Mouse (Mus musculus) stomach, postnatal 0 days (tissue): Measurements from ENCODE around the gene Mill2. TPM values are rescaled to one million over a fixed set of nuclear protein-coding genes. Genes with fewer than 3 reads are reported as not detected.
"Not testable (repeated sequence)": the region's sequence is repeated elsewhere in the genome, so short reads cannot be mapped to it uniquely, and the experiment has no call there.

Source experiments
- ATAC-seq: fragments of 200-750 bp; cut with Nextera tagmentation; 2 replicates; pipeline ENCODE4 v1.8.0; 2017; ENCODE audit not compliant: low FRiP score, low TSS enrichment
- DNase-seq: peaks from one replicate; pipeline ENCODE4 v3.0.0-alpha.2; 2016; ENCODE audit warnings: low spot score
- H3K27ac ChIP-seq: fragments of 300-500 bp; sonication (generic); replicated peaks from 2 replicates; pipeline ENCODE4 v1.5.1; 2014; ENCODE audit warnings: mild to moderate bottlenecking, control low read depth
- H3K27me3 ChIP-seq: fragments of 300-500 bp; sonication (generic); 2 replicates; pipeline ENCODE4 v1.6.1; 2014; ENCODE audit warnings: low read length; ENCODE audit not compliant: control insufficient read depth, insufficient read depth
- H3K36me3 ChIP-seq: fragments of 300-500 bp; sonication (generic); 2 replicates; pipeline ENCODE4 v1.6.1; 2014; ENCODE audit warnings: low read length, mixed read lengths; ENCODE audit not compliant: control insufficient read depth, insufficient read depth
- H3K4me1 ChIP-seq: fragments of 300-500 bp; sonication (generic); replicated peaks from 2 replicates; pipeline ENCODE4 v1.6.1; 2014; ENCODE audit warnings: antibody characterized with exemption; ENCODE audit not compliant: control insufficient read depth, insufficient read depth
- H3K4me2 ChIP-seq: fragments of 300-500 bp; sonication (generic); replicated peaks from 2 replicates; pipeline ENCODE4 v1.6.1; 2014; ENCODE audit warnings: low read depth, mild to moderate bottlenecking, control low read depth, moderate library complexity
- H3K4me3 ChIP-seq: fragments of 300-500 bp; sonication (generic); 2 replicates; pipeline ENCODE4 v1.5.1; 2014; ENCODE audit warnings: low read depth, low read length, control low read depth
- H3K9ac ChIP-seq: fragments of 300-500 bp; sonication (generic); 2 replicates; pipeline ENCODE4 v1.6.1; 2014; ENCODE audit warnings: mild to moderate bottlenecking, low read length, control low read depth, mixed read lengths
- H3K9me3 ChIP-seq: fragments of 300-500 bp; sonication (generic); 2 replicates; pipeline ENCODE4 v1.6.1; 2016; ENCODE audit warnings: low read length; ENCODE audit not compliant: control insufficient read depth
- CTCF ChIP-seq: IDR thresholded peaks from 2 replicates; pipeline ENCODE4 v1.5.1; 2016; ENCODE audit warnings: antibody characterized with exemption, low read depth, mild to moderate bottlenecking, moderate library complexity
- EP300 ChIP-seq: optimal IDR thresholded peaks from 2 replicates; pipeline ENCODE3; 2016; ENCODE audit warnings: antibody characterized with exemption
- WGBS: fragments of 180-500 bp; shearing (Covaris S2); extraction: QIAGEN DNeasy Blood & Tissue Kit; methylation state at CpG from one replicate; pipeline ENCODE4 v1.1.7; 2014; 5-methylcytosine and 5-hydroxymethylcytosine counted together
- polyA plus RNA-seq: library from polyadenylated mRNA; unstranded; fragments of >200 nt; fragmentation: Nextera tagmentation; extraction: Ambion mirVana; gene quantifications from 2 replicates; pipeline ENCODE4 v1.2.1, GENCODE M21; 2015

Mill2 gene
- polyA plus RNA-seq: 1.3 and 1.4 TPM in 2 replicates

GRCm38 (mm10) chr7:18839865-18840264 is at the start of gene Mill2:
Gene Mill2, plus strand, starts transcription at chr7:18839966.
- no peaks in the 10 kb centered on the region for H3K4me1 ChIP-seq
- H3K9ac ChIP-seq: peak within 1 kb of the TSS; percentile 76
- 1% methylated on average over 3 of the region's 3 CpGs for WGBS
- TF ChIP-seq EP300 (no peak), CTCF (no peak)
- peak within 1 kb of the TSS; percentile 50 for H3K4me3 ChIP-seq
- H3K27ac ChIP-seq: peak within 1 kb of the TSS; percentile 98
- no peak for DNase-seq
- peak; percentile 75 for ATAC-seq
- H3K27me3 ChIP-seq: no peaks in the 10 kb centered on the region
- no peaks in the 10 kb centered on the region for H3K36me3 ChIP-seq
- H3K9me3 ChIP-seq: no peaks in the 10 kb centered on the region
- peak within 1 kb of the TSS; percentile 77 for H3K4me2 ChIP-seq

GRCm38 (mm10) chr7:18790671-18791070 is 49.1 kb upstream of the Mill2 start:
- not testable (repeated sequence) for H3K9me3 ChIP-seq, DNase-seq, ATAC-seq, H3K36me3 ChIP-seq, H3K27ac ChIP-seq, H3K27me3 ChIP-seq, H3K4me1 ChIP-seq, H3K4me3 ChIP-seq, H3K4me2 ChIP-seq, H3K9ac ChIP-seq

- Histone ChIP-seq H3K36me3 (no peaks in the 10 kb centered on the region), H3K27ac (no peak within 1 kb of the TSS), H3K4me3 (no peak within 1 kb of the TSS), H3K9me3 (no peaks in the 10 kb centered on the region), H3K27me3 (no peaks in the 10 kb centered on the region), H3K9ac (no peak within 1 kb of the TSS), H3K4me2 (no peak within 1 kb of the TSS), H3K4me1 (no peaks in the 10 kb centered on the region)
- peak; percentile 5 for DNase-seq
- 81% methylated on average over 1 of the region's 1 CpGs for WGBS
- ATAC-seq: no peak
- TF ChIP-seq EP300 (no peak), CTCF (no peak)
Measured at GRCm38 (mm10) chr7:18798420-18798819, 41.3 kb upstream of the Mill2 start, which contains the start of gene Psg19. Gene Psg19, minus strand, starts transcription at chr7:18798520.

GRCm38 (mm10) chr7:18799129-18799528 is 40.6 kb upstream of the Mill2 start:
- H3K9me3 ChIP-seq: no peaks in the 10 kb centered on the region

GRCm38 (mm10) chr7:18803526-18803925 is 36.2 kb upstream of the Mill2 start:
- TF ChIP-seq EP300 (no peak), CTCF (no peak)
- no peak for ATAC-seq

More at GRCm38 (mm10) chr7:18799129-18799528, 40.6 kb upstream of the Mill2 start:
- Histone ChIP-seq H3K36me3 (no peaks in the 10 kb centered on the region), H3K4me1 (no peaks in the 10 kb centered on the region), H3K4me3 (no peak overlapping the region), H3K27me3 (no peaks in the 10 kb centered on the region), H3K27ac (no peak overlapping the region), H3K9ac (no peak overlapping the region), H3K4me2 (no peak overlapping the region)
- ATAC-seq (no peak), DNase-seq (peak; percentile 13)
- WGBS: 43% methylated on average over 3 of the region's 3 CpGs
- TF ChIP-seq CTCF (peak; percentile 55), EP300 (no peak)

GRCm38 (mm10) chr7:18818301-18818700 is 21.5 kb upstream of the Mill2 start:
- TF ChIP-seq EP300: no peak
- no peak for TF ChIP-seq CTCF
- H3K27ac ChIP-seq: no peak overlapping the region
- no peak overlapping the region for H3K4me3 ChIP-seq
- no peaks in the 10 kb centered on the region for H3K4me1 ChIP-seq
- DNase-seq: peak; percentile 4
- no peak overlapping the region for H3K4me2 ChIP-seq
- ATAC-seq: no peak
- no peaks in the 10 kb centered on the region for H3K27me3 ChIP-seq
- H3K9ac ChIP-seq: no peak overlapping the region
- H3K9me3 ChIP-seq: no peaks in the 10 kb centered on the region
- no peaks in the 10 kb centered on the region for H3K36me3 ChIP-seq
- 75% methylated on average over 9 of the region's 9 CpGs for WGBS

More at GRCm38 (mm10) chr7:18803526-18803925, 36.2 kb upstream of the Mill2 start:
- H3K27me3 ChIP-seq: no peaks in the 10 kb centered on the region
- H3K36me3 ChIP-seq: no peaks in the 10 kb centered on the region
- no peak overlapping the region for H3K27ac ChIP-seq
- no peak overlapping the region for H3K4me2 ChIP-seq
- H3K9ac ChIP-seq: no peak overlapping the region
- peak; percentile 7 for DNase-seq
- no peaks in the 10 kb centered on the region for H3K9me3 ChIP-seq
- H3K4me3 ChIP-seq: no peak overlapping the region
- H3K4me1 ChIP-seq: no peaks in the 10 kb centered on the region
